Mouse (Mus musculus) liver, postnatal 0 days (tissue): ENCODE results near the gene Pomgnt1.
A peak's percentile ranks its signal among the peaks of the same experiment; 100 is the strongest.

Experiments used
- CTCF ChIP-seq: sonication (generic); IDR thresholded peaks from 2 replicates; pipeline ENCODE4 v1.5.1; 2016; ENCODE audit warnings: antibody characterized with exemption, low read depth
- EP300 ChIP-seq: IDR thresholded peaks from 2 replicates; pipeline ENCODE4 v1.6.1; 2016; ENCODE audit warnings: antibody characterized with exemption, low read depth, mild to moderate bottlenecking

DNA sequence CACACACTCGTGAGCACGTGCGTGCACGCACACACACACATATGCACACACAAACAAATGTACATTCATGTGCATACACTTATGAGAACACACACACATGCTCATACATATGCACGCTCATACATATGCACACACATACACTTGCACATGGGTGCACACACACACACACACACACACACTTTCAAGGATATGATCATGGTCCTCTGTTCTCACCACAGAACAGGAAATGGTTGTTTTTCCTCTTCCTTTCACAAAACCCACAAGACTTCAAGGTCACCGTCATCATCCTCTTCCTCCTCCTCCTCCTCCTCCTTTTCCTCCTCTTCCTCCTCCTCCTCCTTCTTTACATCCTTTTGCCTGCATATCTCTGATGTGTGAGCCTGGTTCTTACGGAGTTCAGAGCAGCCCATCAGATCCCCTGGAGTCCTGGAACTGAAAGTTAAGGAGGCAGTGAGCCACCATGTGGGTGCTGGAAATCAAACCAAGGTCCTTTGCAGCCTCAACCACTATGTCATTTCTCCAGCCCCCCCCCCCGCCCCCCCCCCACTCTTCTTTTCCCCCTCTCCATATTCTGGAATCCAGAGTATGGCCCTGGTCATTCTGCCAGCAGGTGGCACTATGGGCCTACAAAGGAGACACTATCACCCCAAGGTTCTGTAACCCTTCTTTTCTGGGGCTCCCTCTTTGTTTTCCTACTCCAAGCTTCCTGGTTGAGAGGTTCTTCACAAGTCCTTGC is 45.1 kb downstream of the Pomgnt1 start:
- TF ChIP-seq CTCF: peak; percentile 81
- TF ChIP-seq EP300: no peak
